In the genomic region with DNA sequence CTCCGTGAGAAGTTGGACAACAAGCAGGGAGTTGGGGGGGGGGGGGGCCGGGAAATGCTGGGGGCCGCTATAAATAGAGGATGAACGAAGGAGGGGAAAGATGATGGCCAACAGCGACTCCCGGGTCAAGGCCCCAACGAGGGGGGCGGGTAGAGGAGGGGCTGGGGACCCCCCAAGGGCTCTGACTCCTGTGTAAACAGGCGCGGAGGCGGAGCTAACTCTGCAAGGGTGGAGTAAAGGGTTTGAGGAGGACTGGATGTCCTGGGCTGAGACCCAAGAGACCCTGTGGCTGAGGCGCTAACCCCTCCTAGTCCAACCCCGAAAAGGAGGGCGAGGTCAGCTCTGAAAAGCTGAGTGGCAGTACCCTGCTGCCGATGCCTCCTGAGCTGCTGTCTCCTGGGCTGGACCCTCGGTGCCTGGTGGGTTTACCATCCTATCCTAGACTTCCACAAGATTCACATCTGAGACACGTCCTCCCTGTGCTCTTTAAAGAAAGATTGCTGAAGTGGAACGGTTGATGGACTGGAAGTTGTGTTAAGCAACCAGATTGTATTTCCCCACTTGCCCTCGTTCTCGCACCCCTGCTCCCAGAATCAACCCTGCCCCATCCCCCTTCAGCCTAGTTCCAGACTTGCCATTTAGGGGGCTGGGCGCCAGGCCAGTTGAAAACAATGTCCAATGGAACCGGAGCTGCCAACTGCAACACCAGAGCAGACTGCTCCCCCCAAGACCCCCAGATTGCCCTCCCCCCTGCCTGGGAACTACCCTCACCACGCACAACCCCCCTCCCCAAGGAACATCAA, we compare ENCODE assay signal across 8 mouse cellular contexts. TPM values are rescaled to one million over a fixed set of nuclear protein-coding genes. Genes with fewer than 3 reads are reported as not detected.
DNase-seq lines count a peak whose midpoint lies in the region; ATAC-seq and TF ChIP-seq lines count a peak whose summit lies in the region.

A gene (minus strand): TSS at position 199 of the 803 bp plus-strand sequence.

- DNase-seq in adrenal gland, postnatal 4 days (ENCODE audit: low spot score in 2 of 2): peak; percentile 31 to 55
- DNase-seq in forebrain, embryonic 10.5 days (ENCODE audit: extremely low spot score, low spot score): peak; percentile 42
- peak; percentile 71 for DNase-seq in limb, embryonic 14.5 days (ENCODE audit: low spot score)
- DNase-seq in midbrain, embryonic 14.5 days: peak; percentile 78

- peak within 1 kb of the TSS; percentile 73 for H3K27ac ChIP-seq in forebrain, embryonic 10.5 days
- H3K27ac ChIP-seq in heart, embryonic 12.5 days (ENCODE audit: poor library complexity, severe bottlenecking): peak within 1 kb of the TSS; percentile 91
- H3K27ac ChIP-seq in kidney, embryonic 15.5 days: peak within 1 kb of the TSS; percentile 69
- peak within 1 kb of the TSS; percentile 78 for H3K27ac ChIP-seq in limb, embryonic 14.5 days (replicated peaks; ENCODE audit: low read depth, low read length)
- H3K27ac ChIP-seq in midbrain, embryonic 14.5 days (replicated peaks; ENCODE audit: low read depth, low read length): peak within 1 kb of the TSS; percentile 64
- peak within 1 kb of the TSS; percentile 81 for H3K27ac ChIP-seq in stomach, embryonic 15.5 days

- peak within 1 kb of the TSS; percentile 62 for H3ac ChIP-seq in C2C12 (ENCODE audit: control insufficient read depth, insufficient read length, low read depth)

- H3K4me1 ChIP-seq in forebrain, embryonic 10.5 days: peaks cover 26% of the 10 kb centered on the region
- peaks cover 21% of the 10 kb centered on the region for H3K4me1 ChIP-seq in heart, embryonic 12.5 days (replicated peaks)
- peaks cover 28% of the 10 kb centered on the region for H3K4me1 ChIP-seq in kidney, embryonic 15.5 days
- H3K4me1 ChIP-seq in limb, embryonic 14.5 days (ENCODE audit: control insufficient read depth, insufficient read depth, low read length): peaks cover 18% of the 10 kb centered on the region
- H3K4me1 ChIP-seq in midbrain, embryonic 14.5 days (ENCODE audit: control insufficient read depth, insufficient read depth, low read length): peaks cover 14% of the 10 kb centered on the region
- H3K4me1 ChIP-seq in stomach, embryonic 15.5 days: peaks cover 8% of the 10 kb centered on the region

- no peaks in the 10 kb centered on the region for H3K36me3 ChIP-seq in C2C12 (ENCODE audit: control insufficient read depth, insufficient read depth)
- no peaks in the 10 kb centered on the region for H3K36me3 ChIP-seq in forebrain, embryonic 10.5 days (replicated peaks)
- peaks cover 22% of the 10 kb centered on the region for H3K36me3 ChIP-seq in heart, embryonic 12.5 days
- no peaks in the 10 kb centered on the region for H3K36me3 ChIP-seq in kidney, embryonic 15.5 days
- H3K36me3 ChIP-seq in limb, embryonic 14.5 days (ENCODE audit: control insufficient read depth, insufficient read depth, low read length): peaks cover 5% of the 10 kb centered on the region; the same call in 1 of the 2 replicates
- H3K36me3 ChIP-seq in midbrain, embryonic 14.5 days (ENCODE audit: control insufficient read depth, insufficient read depth, low read length): no peaks in the 10 kb centered on the region
- no peaks in the 10 kb centered on the region for H3K36me3 ChIP-seq in stomach, embryonic 15.5 days

- no peaks in the 10 kb centered on the region for H3K79me2 ChIP-seq in C2C12 (ENCODE audit: control insufficient read depth, insufficient read depth)

- peak within 1 kb of the TSS; percentile 97 for H3K4me2 ChIP-seq in heart, embryonic 12.5 days
- H3K4me2 ChIP-seq in kidney, embryonic 15.5 days: peak within 1 kb of the TSS; percentile 87
- peak within 1 kb of the TSS; percentile 97 for H3K4me2 ChIP-seq in limb, embryonic 14.5 days (replicated peaks; ENCODE audit: low read depth, low read length, severe bottlenecking)
- H3K4me2 ChIP-seq in midbrain, embryonic 14.5 days (ENCODE audit: low read length): peak within 1 kb of the TSS; percentile 98
- H3K4me2 ChIP-seq in stomach, embryonic 15.5 days: peak within 1 kb of the TSS; percentile 98

- no peak for TF ChIP-seq POLR2A in limb, embryonic 14.5 days (IDR thresholded peaks at IDR 0.05; ENCODE audit: borderline replicate concordance, extremely low read depth, insufficient read depth, insufficient read length)

- no peak for TF ChIP-seq CTCF in C2C12 (IDR thresholded peaks at IDR 0.05; ENCODE audit: control insufficient read depth, insufficient read depth, insufficient read length)

- H3K79me3 ChIP-seq in C2C12 (ENCODE audit: low read depth): no peaks in the 10 kb centered on the region

- no peaks in the 10 kb centered on the region for H3K27me3 ChIP-seq in C2C12 (ENCODE audit: control insufficient read depth, insufficient read depth, insufficient read length)
- peaks cover 48% of the 10 kb centered on the region for H3K27me3 ChIP-seq in forebrain, embryonic 10.5 days (ENCODE audit: poor library complexity, severe bottlenecking)
- no peaks in the 10 kb centered on the region for H3K27me3 ChIP-seq in heart, embryonic 12.5 days (replicated peaks)
- 0 out of 2 replicates have a peak, but pooled peaks cover 3% of the 10 kb centered on the region for H3K27me3 ChIP-seq in kidney, embryonic 15.5 days
- no peaks in the 10 kb centered on the region for H3K27me3 ChIP-seq in limb, embryonic 14.5 days (ENCODE audit: control insufficient read depth, insufficient read depth, low read length)
- H3K27me3 ChIP-seq in midbrain, embryonic 14.5 days (ENCODE audit: control insufficient read depth, insufficient read depth, low read length): no peaks in the 10 kb centered on the region
- H3K27me3 ChIP-seq in stomach, embryonic 15.5 days (replicated peaks): no peaks in the 10 kb centered on the region

- no peaks in the 10 kb centered on the region for H3K9me3 ChIP-seq in forebrain, embryonic 10.5 days
- H3K9me3 ChIP-seq in heart, embryonic 12.5 days (replicated peaks): no peaks in the 10 kb centered on the region
- no peaks in the 10 kb centered on the region for H3K9me3 ChIP-seq in kidney, embryonic 15.5 days (replicated peaks)
- H3K9me3 ChIP-seq in limb, embryonic 14.5 days (ENCODE audit: control insufficient read depth, low read length): no peaks in the 10 kb centered on the region
- H3K9me3 ChIP-seq in midbrain, embryonic 14.5 days (ENCODE audit: control insufficient read depth, low read length): no peaks in the 10 kb centered on the region
- no peaks in the 10 kb centered on the region for H3K9me3 ChIP-seq in stomach, embryonic 15.5 days

- ATAC-seq in heart, embryonic 12.5 days (ENCODE audit: insufficient number of reproducible peaks, low FRiP score): peak; percentile 75
- ATAC-seq in kidney, embryonic 15.5 days (replicated peaks; ENCODE audit: low FRiP score): peak; percentile 70
- ATAC-seq in limb, embryonic 14.5 days (ENCODE audit: low FRiP score, low read depth): peak; percentile 78
- peak; percentile 65 for ATAC-seq in midbrain, embryonic 14.5 days (ENCODE audit: low FRiP score, low TSS enrichment)
- peak; percentile 63 for ATAC-seq in stomach, embryonic 15.5 days (ENCODE audit: insufficient read depth, low FRiP score, low read depth)

- peak within 1 kb of the TSS; percentile 87 for H3K9ac ChIP-seq in heart, embryonic 12.5 days
- H3K9ac ChIP-seq in kidney, embryonic 15.5 days: peak within 1 kb of the TSS; percentile 35
- H3K9ac ChIP-seq in limb, embryonic 14.5 days (ENCODE audit: low read depth, low read length, severe bottlenecking): peak within 1 kb of the TSS; percentile 64
- H3K9ac ChIP-seq in midbrain, embryonic 14.5 days (replicated peaks; ENCODE audit: low read length): peak within 1 kb of the TSS; percentile 58
- H3K9ac ChIP-seq in stomach, embryonic 15.5 days: peak within 1 kb of the TSS; percentile 49

- WGBS in forebrain, embryonic 10.5 days: 2% methylated on average over 21 of the region's 23 CpGs
- 3% methylated on average over 22 of the region's 23 CpGs for WGBS in heart, embryonic 12.5 days
- 2% methylated on average over 21 of the region's 23 CpGs for WGBS in kidney, embryonic 15.5 days
- WGBS in limb, embryonic 14.5 days: 1% methylated on average over 19 of the region's 23 CpGs
- WGBS in midbrain, embryonic 14.5 days: under 1% methylated on average over 22 of the region's 23 CpGs
- 5% methylated on average over 21 of the region's 23 CpGs for WGBS in stomach, embryonic 15.5 days

- H3K4me3 ChIP-seq in C2C12 (ENCODE audit: insufficient read depth, poor library complexity, severe bottlenecking): peak within 1 kb of the TSS; percentile 29
- H3K4me3 ChIP-seq in forebrain, embryonic 10.5 days: peak within 1 kb of the TSS; percentile 63
- H3K4me3 ChIP-seq in heart, embryonic 12.5 days: peak within 1 kb of the TSS; percentile 74
- H3K4me3 ChIP-seq in kidney, embryonic 15.5 days (replicated peaks): peak within 1 kb of the TSS; percentile 49
- H3K4me3 ChIP-seq in limb, embryonic 14.5 days (replicated peaks; ENCODE audit: low read length): peak within 1 kb of the TSS; percentile 60
- H3K4me3 ChIP-seq in midbrain, embryonic 14.5 days (replicated peaks; ENCODE audit: low read depth, low read length): peak within 1 kb of the TSS; percentile 51
- H3K4me3 ChIP-seq in stomach, embryonic 15.5 days (replicated peaks): peak within 1 kb of the TSS; percentile 57

TF ChIP-seq in C2C12, 6 proteins besides CTCF, POLR2A, EP300 and RAD21:
- TF ChIP-seq MAX (IDR thresholded peaks at IDR 0.05) (no peak), FOSL1 (IDR thresholded peaks at IDR 0.05; ENCODE audit: insufficient read depth, low read length, poor library complexity, severe bottlenecking) (no peak), MYOG (IDR thresholded peaks at IDR 0.05; ENCODE audit: control insufficient read depth, extremely low read depth, insufficient read length) (no peak), MYOD1 (IDR thresholded peaks at IDR 0.05; ENCODE audit: control insufficient read depth, insufficient read length, low read depth) (no peak), USF1 (IDR thresholded peaks at IDR 0.05; ENCODE audit: low read depth) (no peak)

RNA-seq across cellular contexts. Expression of the gene that starts here (rescaled TPM):
- 24.7 TPM for polyA plus RNA-seq in C2C12 (2012; fragmentation: generic; extraction: Trizol)
- total RNA-seq in adrenal gland, postnatal 4 days (2021): 100 to 1,000 TPM; 155 to 181 TPM
- polyA plus RNA-seq in forebrain, embryonic 10.5 days (2016; fragmentation: Nextera tagmentation; extraction: Ambion mirVana): 9.0 and 9.1 TPM in 2 replicates
- 224 and 228 TPM in 2 replicates for polyA plus RNA-seq in heart, embryonic 12.5 days (2016; fragmentation: Nextera tagmentation; extraction: Ambion mirVana)
- polyA plus RNA-seq in kidney, embryonic 15.5 days (2015; fragmentation: Nextera tagmentation; extraction: Ambion mirVana): 39.0 and 46.3 TPM in 2 replicates
- polyA plus RNA-seq in limb, embryonic 14.5 days (2012; rRNA removed): 73.9 and 83.1 TPM in 2 replicates
- 52.0 and 54.5 TPM in 2 replicates for polyA plus RNA-seq in limb, embryonic 14.5 days (2014; fragmentation: Nextera tagmentation; extraction: Ambion mirVana)
- 98.7 and 128 TPM in 2 replicates for polyA plus RNA-seq in midbrain, embryonic 14.5 days (2014; fragmentation: Nextera tagmentation; extraction: Ambion mirVana)
- polyA plus RNA-seq in stomach, embryonic 15.5 days (2015; fragmentation: Nextera tagmentation; extraction: Ambion mirVana): 73.7 and 81.7 TPM in 2 replicates

Comparison
In these comparisons a context has a peak if more than half of its experiments do, and no peak if none do; other contexts are left out.
1. Peak in every context shown above with its lines: DNase-seq, ATAC-seq, H3K4me3 ChIP-seq and H3K27ac ChIP-seq.
2. H3K9ac ChIP-seq: peak in every context shown above with its lines; median percentile 87 in heart, embryonic 12.5 days; 64 in limb, embryonic 14.5 days; 58 in midbrain, embryonic 14.5 days; 49 in stomach, embryonic 15.5 days; 35 in kidney, embryonic 15.5 days.